Mouse (Mus musculus): ENCODE results near the gene Cluap1. TPM values are rescaled to one million over a fixed set of nuclear protein-coding genes. Genes with fewer than 3 reads are reported as not detected.

The Cluap1 gene
- total RNA-seq (2014; fragmentation: Nextera tagmentation) (25.1 and 26.2 TPM in 2 replicates), total RNA-seq (2017) (47.0 and 81.8 TPM in 2 replicates)

DNA sequence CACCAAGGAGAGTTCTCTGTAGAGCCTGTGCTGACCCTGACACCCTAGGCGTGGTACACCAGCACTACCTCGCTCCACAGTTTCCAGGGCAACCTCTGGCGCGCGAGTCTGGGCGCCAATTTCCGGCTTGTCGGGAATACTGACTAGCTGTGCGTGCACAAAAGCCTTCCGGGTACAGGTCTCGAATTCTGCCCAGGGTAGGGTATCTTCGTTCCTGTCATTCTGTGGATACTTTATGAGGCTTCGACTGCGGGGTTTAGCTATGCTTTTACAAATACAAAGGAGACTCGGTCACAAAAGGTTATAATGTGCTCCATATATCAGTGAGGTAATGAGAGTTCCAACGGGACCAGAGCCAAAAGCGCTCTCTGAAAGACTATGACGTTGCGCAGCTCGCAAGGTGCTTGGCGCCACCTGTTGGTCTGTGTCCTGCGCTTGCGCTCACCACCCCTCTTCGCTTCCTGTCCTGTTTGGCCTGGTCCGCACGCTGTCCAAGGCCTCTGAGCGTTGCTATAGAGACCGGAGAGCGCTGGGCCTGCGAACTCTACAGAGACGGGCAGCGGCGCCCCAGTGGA lies at the start of gene Cluap1, which contains the start of gene 1700037C18Rik:
TSS of gene Cluap1 (plus strand) at position 265 of the 575 bp plus-strand sequence.
TSS of gene 1700037C18Rik (minus strand) at position 153 of the 575 bp plus-strand sequence.
- ATAC-seq (replicated peaks; ENCODE audit: low FRiP score, low TSS enrichment, poor library complexity, severe bottlenecking), result peak; percentile 92

DNA sequence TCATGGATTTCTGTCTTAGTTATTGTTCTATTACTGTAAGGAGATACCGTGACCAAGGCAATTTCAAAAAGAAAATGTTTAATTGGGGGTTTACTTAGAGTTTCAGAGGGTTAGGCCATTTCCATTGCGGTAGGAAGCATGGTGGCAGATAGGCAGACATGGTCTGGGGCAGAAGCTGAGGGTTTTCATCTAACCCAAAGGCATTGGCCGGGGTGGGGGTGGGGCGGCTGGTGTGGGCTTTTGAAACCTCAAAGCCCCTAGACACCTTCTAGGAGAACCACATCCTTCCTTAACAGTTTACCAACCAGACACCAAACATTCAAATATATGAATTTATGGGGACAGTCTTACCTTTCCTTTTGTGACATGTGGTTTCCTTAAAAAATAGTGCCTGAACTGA lies 49.3 kb upstream of the Cluap1 start:
- no peak for ATAC-seq (replicated peaks; ENCODE audit: low FRiP score, low TSS enrichment, poor library complexity, severe bottlenecking)

DNA sequence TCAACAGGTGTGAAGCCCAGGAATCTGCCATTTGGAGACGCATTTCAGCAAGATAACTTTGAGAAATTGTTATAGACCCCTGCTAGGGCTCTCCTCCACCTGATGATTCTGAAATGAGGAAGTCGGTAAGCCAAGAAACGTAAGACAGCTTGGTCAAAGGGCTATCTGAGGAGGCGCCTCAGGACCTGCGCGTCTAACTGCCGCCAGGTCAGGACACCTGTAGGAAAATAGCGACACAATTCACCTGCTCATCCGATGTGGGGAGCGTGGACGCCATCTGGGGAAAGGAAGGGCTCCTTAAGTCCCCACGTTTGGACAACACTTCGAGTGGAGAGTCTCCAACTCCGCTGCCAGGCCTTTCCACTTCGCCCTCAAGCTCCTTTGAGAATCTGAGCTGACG lies 36.8 kb upstream of the Cluap1 start:
- ATAC-seq (replicated peaks; ENCODE audit: low FRiP score, low TSS enrichment, poor library complexity, severe bottlenecking), result peak; percentile 13

DNA sequence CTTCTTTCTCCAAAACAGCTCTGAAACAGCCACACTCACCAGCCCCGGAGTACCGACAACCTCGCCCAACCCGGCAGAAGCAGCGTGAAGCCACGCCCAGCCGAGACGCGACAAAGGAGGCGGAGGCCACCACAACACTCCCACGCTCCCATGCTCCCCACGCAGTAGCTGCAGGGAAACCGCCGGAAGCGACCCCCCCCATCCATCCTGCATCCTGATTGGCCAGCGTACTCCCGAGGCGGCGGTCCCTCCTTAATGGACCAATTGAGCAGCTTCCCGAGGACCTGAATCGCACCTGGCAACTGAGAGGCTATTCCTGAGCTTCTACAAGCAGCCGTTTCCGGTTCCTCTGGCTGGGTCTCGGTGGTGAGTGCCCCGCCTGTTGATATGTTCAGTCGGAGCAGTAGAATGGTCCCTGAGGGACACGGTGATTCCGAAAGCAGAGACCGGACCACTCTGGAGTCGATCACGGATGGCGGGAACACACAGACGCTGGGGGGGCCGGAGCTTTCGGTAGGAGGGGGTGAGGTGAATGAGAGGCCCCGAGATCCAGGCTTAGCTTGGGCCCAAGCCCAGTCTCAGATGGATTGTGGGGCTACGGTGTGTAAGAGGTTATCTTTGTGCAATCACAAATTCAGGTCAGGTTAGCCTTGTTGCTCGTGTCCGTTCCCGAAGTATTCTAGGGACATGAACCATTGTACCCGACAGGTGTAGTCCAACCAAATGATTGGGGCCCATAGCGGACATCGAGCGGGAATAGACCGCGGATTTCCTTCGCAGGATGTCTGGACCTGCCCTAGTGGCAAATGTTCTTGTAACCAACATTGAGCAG lies 36.2 kb upstream of the Cluap1 start, which contains the start of gene Naa60:
TSS of gene Naa60 (plus strand) at position 160 of the 832 bp plus-strand sequence.
- peak; percentile 99 for ATAC-seq (replicated peaks; ENCODE audit: low FRiP score, low TSS enrichment, poor library complexity, severe bottlenecking)

DNA sequence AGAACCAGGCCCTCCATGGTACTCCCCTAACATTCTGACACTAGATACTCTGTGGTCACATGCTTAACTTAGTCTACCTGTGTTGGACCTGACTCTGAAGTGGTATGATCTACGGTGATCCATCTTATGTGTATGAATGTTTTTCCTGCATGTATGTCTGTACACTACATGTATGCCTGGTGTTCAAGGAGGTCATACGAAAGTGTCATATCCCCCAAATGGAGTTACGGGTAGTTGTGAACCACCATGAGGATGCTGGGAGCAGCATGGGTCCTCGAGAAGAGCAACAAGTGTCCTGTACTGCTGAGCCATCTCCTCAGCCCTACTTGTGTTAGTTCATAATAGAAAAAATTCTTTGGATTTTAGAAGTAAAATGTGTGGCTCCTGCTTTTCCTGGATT lies 32.3 kb upstream of the Cluap1 start:
- no peak for ATAC-seq (replicated peaks; ENCODE audit: low FRiP score, low TSS enrichment, poor library complexity, severe bottlenecking)

DNA sequence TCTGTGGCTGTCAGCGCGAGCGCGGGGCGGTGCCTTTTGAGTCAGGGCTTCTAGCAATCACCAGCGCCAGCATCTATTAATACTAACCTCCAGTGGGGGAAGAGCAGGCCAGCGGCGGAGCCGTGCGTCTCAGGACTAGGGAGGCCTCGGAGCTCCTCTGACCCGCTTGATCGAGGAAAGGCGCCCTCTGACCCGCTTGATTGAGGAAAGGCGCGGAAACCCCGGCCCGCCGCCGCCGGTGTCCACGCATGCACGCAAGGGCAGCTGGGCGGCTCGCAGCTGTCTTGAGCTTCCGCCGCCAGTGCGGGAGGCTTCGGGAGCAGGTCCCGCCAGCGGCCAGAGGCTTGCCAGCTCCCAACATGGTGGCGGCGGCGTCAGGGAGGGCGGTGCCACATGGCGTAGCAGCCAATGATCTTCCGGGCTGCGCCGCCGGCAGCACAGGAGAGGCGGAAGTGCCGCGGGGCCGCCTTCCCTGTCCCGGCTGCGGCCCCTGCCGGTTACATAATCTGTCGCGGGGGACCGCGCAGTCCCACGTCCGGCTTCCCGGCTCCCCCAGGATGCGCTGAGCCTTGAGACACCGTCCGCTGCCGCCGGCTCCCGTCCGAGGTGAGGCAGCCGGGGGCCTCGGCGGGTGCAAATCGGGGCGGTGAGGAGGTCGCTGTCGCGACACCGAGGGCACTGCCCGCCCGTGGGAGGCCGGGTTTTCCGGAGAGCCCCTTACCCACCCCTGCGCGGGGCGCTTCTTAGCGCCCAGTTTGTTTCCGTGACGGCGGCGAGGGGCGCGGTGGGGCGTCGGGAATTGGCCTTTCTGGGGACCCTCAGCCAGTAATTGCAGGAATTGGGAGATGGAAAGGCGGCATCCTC lies 24.2 kb upstream of the Cluap1 start, which contains the start of the genes Zfp597 and Gm20695:
TSS of gene Zfp597 (minus strand) at position 361 of the 864 bp plus-strand sequence.
TSS of gene Gm20695 (plus strand) at position 448 of the 864 bp plus-strand sequence.
- ATAC-seq (replicated peaks; ENCODE audit: low FRiP score, low TSS enrichment, poor library complexity, severe bottlenecking), result peak; percentile 98

DNA sequence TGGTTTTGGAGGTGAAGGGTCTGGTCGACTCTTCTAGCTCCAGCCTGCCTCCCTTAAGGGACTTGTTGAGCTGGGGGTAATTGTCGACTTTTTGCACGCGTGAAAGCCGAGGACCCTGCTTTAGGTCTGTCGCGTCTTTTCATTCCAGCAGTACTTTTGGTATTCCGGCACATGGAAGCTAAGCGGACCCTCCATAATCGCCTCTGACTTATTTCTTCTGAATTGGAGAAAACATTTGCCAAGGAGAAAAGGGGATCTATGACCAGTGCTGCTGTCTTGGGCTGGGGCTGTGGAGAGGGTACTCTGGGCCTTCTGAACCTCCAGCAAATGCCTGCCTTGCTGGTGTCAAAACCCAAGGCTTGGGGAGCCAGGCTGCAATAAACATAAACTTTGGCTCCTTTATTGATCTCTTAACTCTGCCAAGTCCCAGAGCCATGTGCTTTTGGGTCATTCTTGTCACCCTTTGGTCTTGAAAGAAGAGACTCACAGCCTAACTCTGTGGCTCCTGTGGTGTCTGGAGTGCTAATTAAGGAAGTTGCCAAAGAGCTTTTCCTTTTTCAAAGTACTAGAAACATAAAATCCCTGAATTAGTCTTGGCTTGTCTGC lies 23.4 kb upstream of the Cluap1 start:
- no peak for ATAC-seq (replicated peaks; ENCODE audit: low FRiP score, low TSS enrichment, poor library complexity, severe bottlenecking)

DNA sequence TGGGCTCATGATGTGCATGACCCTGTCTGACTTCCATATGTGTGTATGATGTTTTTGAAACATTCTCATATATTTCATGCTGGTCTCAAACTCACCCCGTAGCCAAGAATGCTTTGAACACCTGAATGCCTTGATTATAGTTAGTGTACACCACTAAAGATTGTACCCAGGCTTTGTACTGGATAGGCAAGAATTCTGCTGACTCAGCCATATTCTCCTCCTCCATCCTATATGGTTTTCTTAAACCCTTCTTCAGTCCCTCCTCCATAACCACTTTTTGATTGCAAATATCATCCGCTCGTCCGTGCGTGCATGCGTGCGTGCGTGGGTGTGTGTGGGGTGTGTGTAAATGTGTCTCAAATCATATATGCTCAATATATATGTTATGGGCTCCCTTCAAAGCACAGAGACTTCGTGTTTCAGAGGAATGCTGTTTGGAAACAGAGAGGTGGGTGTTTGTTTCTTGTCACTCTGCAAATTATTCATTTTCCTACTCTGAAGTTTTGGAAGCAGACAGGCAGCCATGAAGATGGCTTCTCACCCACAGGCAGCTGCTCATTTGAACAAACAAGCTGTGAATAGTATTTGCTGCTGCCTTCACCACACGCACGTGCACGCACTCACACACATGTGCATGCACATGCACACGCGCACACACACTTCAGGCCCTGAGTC lies 16.8 kb upstream of the Cluap1 start:
- no peak for ATAC-seq (replicated peaks; ENCODE audit: low FRiP score, low TSS enrichment, poor library complexity, severe bottlenecking)

DNA sequence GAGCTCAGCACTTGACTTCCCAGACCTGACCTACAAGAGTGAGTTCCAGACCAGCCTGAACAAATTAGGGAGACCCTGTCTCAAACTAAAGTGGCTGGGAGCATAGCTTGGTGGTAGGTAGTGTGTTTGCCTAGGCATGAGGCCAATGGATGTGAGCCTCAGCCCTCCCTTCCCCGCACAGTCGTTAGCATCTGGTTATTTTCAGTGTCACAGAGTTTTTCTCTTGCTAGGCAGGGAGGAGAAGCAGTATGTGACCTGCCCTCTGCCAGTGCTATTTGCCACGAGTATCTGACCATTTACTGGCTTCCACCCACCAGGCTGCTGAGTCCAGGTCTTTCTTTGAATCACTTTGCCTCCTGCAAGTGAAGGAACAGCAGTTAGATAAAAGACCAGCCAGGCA lies 14.9 kb upstream of the Cluap1 start:
- ATAC-seq (replicated peaks; ENCODE audit: low FRiP score, low TSS enrichment, poor library complexity, severe bottlenecking), result no peak

DNA sequence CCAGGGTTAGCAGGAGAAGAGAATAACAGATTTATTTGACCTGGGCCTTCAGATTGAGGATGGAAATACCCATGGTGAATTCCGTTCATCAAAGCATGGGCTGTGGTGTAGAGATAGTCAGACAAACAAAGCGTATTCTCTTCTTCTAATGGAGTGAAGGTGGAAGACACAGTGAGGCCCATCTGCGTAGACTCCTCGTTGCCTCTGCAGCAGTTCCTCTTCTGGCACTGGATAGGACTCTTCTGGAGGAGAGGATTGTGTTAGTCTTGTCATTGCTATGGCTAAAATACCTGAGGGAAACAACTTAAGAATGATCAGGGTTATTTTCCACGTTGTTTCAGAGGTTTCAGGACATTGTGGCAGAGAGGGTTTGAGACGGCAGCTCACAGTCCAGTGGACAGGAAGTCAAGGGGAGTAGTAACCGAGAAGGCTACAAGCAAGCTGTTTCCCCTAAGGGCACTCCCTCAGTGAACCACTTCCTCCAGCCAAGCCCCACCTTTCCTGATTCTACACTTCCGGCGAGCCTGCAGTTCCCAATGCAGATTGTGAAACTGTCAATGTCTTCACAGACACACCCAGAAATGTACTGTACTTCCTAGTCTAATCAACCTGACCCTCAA lies 13.3 kb upstream of the Cluap1 start:
- peak; percentile 83 for ATAC-seq (replicated peaks; ENCODE audit: low FRiP score, low TSS enrichment, poor library complexity, severe bottlenecking)

DNA sequence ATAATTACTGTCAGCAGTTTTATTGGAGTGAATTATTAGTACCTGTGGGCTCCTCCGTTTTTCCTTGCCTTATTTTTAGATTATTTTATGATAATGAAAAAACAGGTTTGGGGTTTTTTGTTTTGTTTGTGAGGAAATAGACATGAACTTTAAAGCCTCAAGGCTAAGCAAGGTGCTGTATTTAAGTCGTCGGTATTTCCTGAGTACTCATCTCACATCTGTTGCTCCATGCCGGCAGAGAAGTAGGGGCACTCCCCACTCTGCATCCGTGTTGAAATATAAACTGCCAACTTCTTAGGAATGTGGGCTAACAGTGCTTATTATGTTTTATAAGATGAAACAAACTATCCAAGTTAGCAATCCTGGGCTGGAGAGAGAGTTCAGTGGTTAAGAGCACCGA lies 12.6 kb upstream of the Cluap1 start:
- no peak for ATAC-seq (replicated peaks; ENCODE audit: low FRiP score, low TSS enrichment, poor library complexity, severe bottlenecking)

DNA sequence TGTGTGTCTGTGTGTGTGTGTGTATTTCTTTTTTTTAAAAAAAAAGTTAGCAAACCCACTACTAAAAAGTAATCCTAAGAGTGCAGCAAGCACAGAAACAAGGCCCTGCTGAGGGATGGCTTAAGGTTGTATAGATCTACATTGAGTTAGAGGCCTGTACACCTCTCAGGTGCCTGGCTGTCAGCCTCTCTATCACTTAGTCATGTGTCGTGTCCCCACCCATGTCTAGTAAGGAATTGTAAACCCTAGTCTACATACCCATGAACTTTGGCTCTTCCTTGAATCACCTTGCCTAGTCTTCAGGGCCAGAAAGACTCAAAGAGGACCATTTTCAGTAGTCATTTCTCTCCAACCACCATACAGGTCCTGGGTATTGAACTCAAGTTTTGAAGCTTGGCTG lies 12.0 kb upstream of the Cluap1 start:
- no peak for ATAC-seq (replicated peaks; ENCODE audit: low FRiP score, low TSS enrichment, poor library complexity, severe bottlenecking)

DNA sequence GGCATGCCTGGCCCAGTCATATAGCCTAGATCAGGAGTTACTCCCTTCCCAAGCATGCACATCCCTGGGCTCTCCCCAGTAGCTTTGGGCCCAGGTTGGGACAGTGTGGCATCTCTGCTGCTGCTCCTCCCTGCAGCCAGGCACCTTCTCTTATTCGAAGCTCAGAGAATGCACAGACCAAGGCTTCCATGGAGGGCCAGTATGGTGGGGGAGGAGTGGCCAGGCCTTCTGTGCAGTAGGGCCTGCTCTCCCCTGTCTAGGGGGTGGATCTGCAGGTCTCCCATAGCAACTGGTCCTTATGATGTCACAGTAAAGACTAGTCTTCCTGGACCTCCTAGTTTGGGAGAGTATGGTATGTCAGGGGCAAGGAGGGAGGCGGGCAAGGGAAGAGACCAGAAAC lies 1.1 kb upstream of the Cluap1 start:
- no peak for ATAC-seq (replicated peaks; ENCODE audit: low FRiP score, low TSS enrichment, poor library complexity, severe bottlenecking)

DNA sequence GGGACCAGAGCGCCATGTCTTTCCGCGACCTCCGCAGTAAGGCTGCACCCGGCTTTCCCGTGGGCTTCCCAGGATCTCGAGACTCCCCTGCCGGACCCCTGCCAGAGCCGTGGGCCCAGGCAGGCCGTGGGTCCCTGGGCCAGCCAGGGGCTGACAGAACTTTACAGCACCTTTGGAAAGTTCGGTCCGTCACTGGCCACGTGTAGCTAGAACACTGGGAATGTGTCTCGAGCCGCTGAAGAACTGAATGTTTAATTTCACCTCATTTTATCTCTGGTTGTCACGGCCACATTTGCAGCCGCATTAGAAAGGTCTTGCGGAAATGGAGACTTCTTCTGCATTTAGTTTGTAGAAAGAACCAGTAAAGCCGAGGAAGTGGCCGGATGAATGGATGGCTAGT lies 517 bp downstream of the Cluap1 start:
- ATAC-seq (replicated peaks; ENCODE audit: low FRiP score, low TSS enrichment, poor library complexity, severe bottlenecking), result no peak

DNA sequence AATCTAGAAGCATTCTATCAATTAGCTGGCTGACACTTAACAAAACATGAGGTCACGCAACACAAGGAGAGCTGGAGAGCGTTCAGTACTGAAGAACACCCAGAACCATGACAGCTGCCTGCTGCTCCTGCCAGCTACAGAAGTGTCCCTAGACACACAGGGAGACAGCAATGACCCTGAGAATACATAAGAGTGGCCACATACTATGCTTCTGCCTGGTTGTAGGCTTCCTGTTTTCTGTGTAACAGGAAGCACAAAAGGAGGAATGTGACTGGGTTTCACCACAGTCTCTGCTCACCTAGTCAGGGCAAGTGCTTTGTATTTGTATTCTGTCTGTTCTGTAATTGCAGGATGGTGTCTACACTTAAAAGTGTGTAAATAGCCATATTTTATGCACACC lies 12.2 kb downstream of the Cluap1 start:
- no peak for ATAC-seq (replicated peaks; ENCODE audit: low FRiP score, low TSS enrichment, poor library complexity, severe bottlenecking)

DNA sequence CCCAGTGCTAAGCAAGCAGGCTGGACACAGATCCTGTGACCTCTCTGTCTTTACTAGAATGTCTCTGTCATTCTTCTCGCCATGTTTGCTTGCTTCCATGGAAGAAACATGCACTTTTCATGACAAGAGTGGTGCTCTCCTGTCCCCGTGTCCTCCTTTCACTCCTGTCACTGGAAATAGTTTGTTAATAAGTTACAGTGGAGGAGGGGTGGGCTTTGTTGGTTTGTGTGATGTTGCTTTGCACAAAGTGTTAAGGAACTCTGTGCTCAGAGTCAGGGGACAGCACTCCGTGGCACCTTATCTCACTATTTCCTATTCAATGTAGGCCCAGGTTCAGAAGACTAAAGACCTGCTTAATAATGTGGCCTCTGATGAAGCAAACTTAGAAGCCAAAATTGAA lies 14.9 kb downstream of the Cluap1 start:
- ATAC-seq (replicated peaks; ENCODE audit: low FRiP score, low TSS enrichment, poor library complexity, severe bottlenecking), result no peak

DNA sequence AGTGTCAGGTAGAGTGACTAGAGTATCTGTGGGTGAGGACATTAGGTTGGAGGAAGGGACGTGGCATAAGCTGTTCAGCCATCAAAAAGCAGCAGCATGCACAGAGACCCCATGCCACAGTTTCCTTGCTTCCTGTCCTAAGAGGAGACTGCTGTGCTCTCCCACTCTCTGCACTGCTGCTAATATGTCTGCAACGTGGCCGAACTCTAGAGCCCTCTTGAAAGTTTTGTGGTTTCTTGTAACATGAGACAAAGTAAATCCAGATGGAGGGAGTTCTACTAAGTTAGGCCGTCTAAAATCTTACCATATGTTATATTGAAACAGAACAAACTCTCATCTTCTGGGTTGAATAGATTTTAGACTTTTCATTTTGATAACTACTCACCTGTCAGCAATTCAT lies 15.4 kb downstream of the Cluap1 start:
- no peak for ATAC-seq (replicated peaks; ENCODE audit: low FRiP score, low TSS enrichment, poor library complexity, severe bottlenecking)

DNA sequence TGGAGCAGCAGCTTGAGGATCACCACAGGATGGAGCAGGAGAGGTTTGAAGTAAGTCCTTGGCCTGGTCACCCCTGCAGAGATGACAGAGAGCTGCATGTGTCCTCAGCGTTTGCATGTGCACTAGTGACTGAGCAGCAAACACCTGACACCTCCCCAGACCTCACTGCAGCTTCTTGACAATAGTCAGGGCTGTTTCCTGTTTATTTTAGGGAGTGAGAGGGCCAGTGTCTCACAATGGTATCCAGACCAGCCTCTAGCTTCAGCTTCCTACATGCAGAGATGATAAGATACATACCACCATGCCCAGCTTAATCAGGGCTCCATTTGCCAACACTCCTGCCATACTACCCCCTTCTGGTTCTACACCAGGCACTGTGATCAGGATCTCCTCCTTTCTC lies 20.0 kb downstream of the Cluap1 start:
- no peak for ATAC-seq (replicated peaks; ENCODE audit: low FRiP score, low TSS enrichment, poor library complexity, severe bottlenecking)

Data from megakaryocyte-erythroid progenitor cell, adult 5-6 weeks (primary cell).